ENCODE assay signal across 8 mouse cellular contexts in genomic region chr13:89779208-89779911, GRCm38 (mm10). TPM values are rescaled to one million over a fixed set of nuclear protein-coding genes. Genes with fewer than 3 reads are reported as not detected.
DNase-seq lines count a peak whose midpoint lies in the region; ATAC-seq and TF ChIP-seq lines count a peak whose summit lies in the region.
"Had no signal": no experiment of that assay in that cellular context is flagged by ENCODE, and none has a peak within 500 bp of the region (broad histone marks: within the 10 kb centered on the region; RNA-seq: fewer than 3 reads in every experiment).

No protein-coding gene starts in this region.

- no peaks in the 10 kb centered on the region for H3K36me3 ChIP-seq in E14TG2a.4 (ENCODE audit: insufficient read depth, low read length)
- H3K36me3 ChIP-seq in lung, embryonic 14.5 days (ENCODE audit: insufficient read depth) = no peaks in the 10 kb centered on the region
- H3K36me3 ChIP-seq: heart, embryonic 13.5 days had no signal

- H3K9ac ChIP-seq in lung, embryonic 14.5 days = no peak overlapping the region
- H3K9ac ChIP-seq: heart, embryonic 13.5 days had no signal

- H3K27ac ChIP-seq in lung, embryonic 14.5 days (ENCODE audit: low read depth) = no peak overlapping the region
- H3K27ac ChIP-seq: heart, embryonic 13.5 days had no signal

- 63% methylated on average over 7 of the region's 7 CpGs for WGBS in lung, embryonic 14.5 days

- H3K27me3 ChIP-seq in E14TG2a.4 (ENCODE audit: insufficient read depth, low read length) (no peaks in the 10 kb centered on the region), Patski (no peaks in the 10 kb centered on the region)
- no peaks in the 10 kb centered on the region for H3K27me3 ChIP-seq in lung, embryonic 14.5 days (ENCODE audit: insufficient read depth, low read length)
- H3K27me3 ChIP-seq: heart, embryonic 13.5 days had no signal

- POLR2A ChIA-PET in Patski (lab: Charles Lee) = interaction anchor here (0.6 to 0.7 kb wide), 2 partner anchors 610 to 1061 kb away, joined by 3 read pairs; no protein-coding TSS in a partner anchor

- no peak overlapping the region for H3K4me3 ChIP-seq in E14TG2a.4 (replicated peaks; ENCODE audit: low read length)
- no peak overlapping the region for H3K4me3 ChIP-seq in lung, embryonic 14.5 days (ENCODE audit: low read depth, low read length)
- H3K4me3 ChIP-seq: heart, embryonic 13.5 days had no signal

- peaks cover 13% of the 10 kb centered on the region for H3K4me1 ChIP-seq in E14TG2a.4 (replicated peaks; ENCODE audit: low read depth, low read length)
- H3K4me1 ChIP-seq in lung, embryonic 14.5 days (ENCODE audit: insufficient read depth) = no peaks in the 10 kb centered on the region

- CTCF ChIA-PET in Patski (lab: Charles Lee) = interaction anchor here (0.6 to 1.5 kb wide), 13 partner anchors 12 to 1061 kb away, joined by 3 to 4 read pairs (median 3); no protein-coding TSS in a partner anchor

- peak; percentile 42 for TF ChIP-seq CTCF in E14TG2a.4 (conservative IDR thresholded peaks at IDR 0.05; ENCODE audit: low read length)
- TF ChIP-seq CTCF in Patski (IDR thresholded peaks at IDR 0.05) = peak; percentile 63
- TF ChIP-seq CTCF in lung, embryonic 14.5 days (IDR thresholded peaks at IDR 0.05; ENCODE audit: low read depth) = peak; percentile 66

- in situ Hi-C loops in Patski (cut with MboI; ENCODE audit: low pct_unique_long_range_greater_than_20kb) = no loop called here

- H3K4me2 ChIP-seq in lung, embryonic 14.5 days = no peak overlapping the region
- H3K4me2 ChIP-seq: heart, embryonic 13.5 days had no signal

- no peaks in the 10 kb centered on the region for H3K9me3 ChIP-seq in E14TG2a.4 (ENCODE audit: low read length)
- H3K9me3 ChIP-seq in lung, embryonic 14.5 days (ENCODE audit: low read depth, low read length) = no peaks in the 10 kb centered on the region
- H3K9me3 ChIP-seq: heart, embryonic 13.5 days had no signal

- ATAC-seq in Patski = no peak
- peak; percentile 56; the same call in 1 of the 2 replicates for ATAC-seq in lung, embryonic 14.5 days (ENCODE audit: insufficient read depth)

- peak; percentile 15 for DNase-seq in Patski (ENCODE audit: low read depth, low spot score)
- peak; percentile 47 to 78 for DNase-seq in cerebellum, postnatal 25 days
- DNase-seq in gastrocnemius, postnatal 4 days (ENCODE audit: low spot score in 2 of 2) = peak; percentile 26 to 53
- DNase-seq in kidney, postnatal 4 days = peak; percentile 78 to 81
- DNase-seq in lung, embryonic 14.5 days = peak; percentile 96
- DNase-seq in right cerebral cortex, postnatal 10 days (ENCODE audit: low spot score in 2 of 2) = peak; percentile 52 to 56

RNA-seq across cellular contexts. Expression of gene Vcan, which starts 37.1 kb away (rescaled TPM):
- polyA plus RNA-seq in Patski (2021) = 13.0 TPM
- 100 to 1,000 TPM; 184 to 219 TPM for total RNA-seq in gastrocnemius, postnatal 4 days (2021)
- polyA plus RNA-seq in lung, embryonic 14.5 days (2014; fragmentation: Nextera tagmentation; extraction: Ambion mirVana) = 77.3 and 77.6 TPM in 2 replicates

Comparison
In these comparisons a context has a peak if more than half of its experiments do, and no peak if none do; other contexts are left out.
1. DNase-seq: peak in every context shown above with its lines; median percentile 96 in lung, embryonic 14.5 days; 80 in kidney, postnatal 4 days; 62 in cerebellum, postnatal 25 days; 54 in right cerebral cortex, postnatal 10 days; 40 in gastrocnemius, postnatal 4 days; 15 in Patski.